Mouse (Mus musculus): ENCODE measurements around the gene Sart1.

- TF ChIP-seq CTCF (IDR thresholded peaks at IDR 0.05; ENCODE audit: extremely low read depth, insufficient read length, insufficient replicate concordance, low read depth, low read length) (peak; percentile 19; the same call in 1 of the 2 replicates), POLR2A (IDR thresholded peaks at IDR 0.05; ENCODE audit: low read depth, low read length) (peak; percentile 37; the same call in 1 of the 2 replicates)
Observed at GRCm38 (mm10) chr19:5366175-5367052, 22.1 kb downstream of the Sart1 start, which contains the start of gene Eif1ad.

Measured in small intestine, adult 2 months (tissue).